Mouse (Mus musculus) spleen, adult 18-20 months (tissue): ENCODE measurements around the gene Mapk8ip2.
A peak's percentile ranks its signal among the peaks of the same experiment; 100 is the strongest.

Source experiments
- DNase-seq, 2 experiments: peaks; one replicate each; pipeline ENCODE4 v3.0.0; 2022; ENCODE audit warnings: mixed read lengths in 2 of 2

Mapk8ip2 gene

GRCm38 (mm10) chr15:89488182-89488581 is 34.5 kb downstream of the Mapk8ip2 start:
- no peak for DNase-seq

- DNase-seq = no peak
Measured at GRCm38 (mm10) chr15:89488611-89489117, 35.0 kb downstream of the Mapk8ip2 start.

GRCm38 (mm10) chr15:89494970-89495369 is 41.3 kb downstream of the Mapk8ip2 start:
- no peak for DNase-seq

GRCm38 (mm10) chr15:89496131-89496530 is 42.4 kb downstream of the Mapk8ip2 start:
- DNase-seq = no peak

GRCm38 (mm10) chr15:89496841-89497240 is 43.1 kb downstream of the Mapk8ip2 start:
- no peak for DNase-seq

GRCm38 (mm10) chr15:89497391-89498048 is 43.8 kb downstream of the Mapk8ip2 start:
- no peak for DNase-seq

GRCm38 (mm10) chr15:89498049-89498960 is 44.6 kb downstream of the Mapk8ip2 start:
- no peak for DNase-seq

GRCm38 (mm10) chr15:89498961-89499688 is 45.4 kb downstream of the Mapk8ip2 start, which contains the start of gene Shank3:
Shank3 (plus strand) TSS chr15:89499623.
- DNase-seq = no peak

- DNase-seq = peak in 1 of 2 experiments; percentile 13
Measured at GRCm38 (mm10) chr15:89499784-89500220, 46.1 kb downstream of the Mapk8ip2 start.

- no peak for DNase-seq
Measured at GRCm38 (mm10) chr15:89500221-89500791, 46.6 kb downstream of the Mapk8ip2 start.

- no peak for DNase-seq
Measured at GRCm38 (mm10) chr15:89501321-89501720, 47.6 kb downstream of the Mapk8ip2 start.

GRCm38 (mm10) chr15:89504838-89505237 is 51.1 kb downstream of the Mapk8ip2 start:
- DNase-seq = no peak

- DNase-seq = no peak
Measured at GRCm38 (mm10) chr15:89507751-89508150, 54.0 kb downstream of the Mapk8ip2 start.

- no peak for DNase-seq
Measured at GRCm38 (mm10) chr15:89512679-89513078, 59.0 kb downstream of the Mapk8ip2 start.
